Mouse (Mus musculus): Measurements from ENCODE around the gene Tmem63a. TPM values are rescaled to one million over a fixed set of nuclear protein-coding genes. Genes with fewer than 3 reads are reported as not detected.
"Not testable (repeated sequence)": the region's sequence is repeated elsewhere in the genome, so short reads cannot be mapped to it uniquely, and the experiment has no call there.

The Tmem63a gene
- total RNA-seq, 4 experiments from 2014 or later = 26.8 to 31.9 (median 30.4) TPM

GRCm38 (mm10) chr1:180957989-180958388, 15.8 kb downstream of the Tmem63a start:
- DNase-seq (ENCODE audit: low spot score in 2 of 2) = no peak

- DNase-seq (ENCODE audit: low spot score in 2 of 2) = no peak
Measured at GRCm38 (mm10) chr1:180958797-180959196, 16.7 kb downstream of the Tmem63a start.

- DNase-seq (ENCODE audit: low spot score in 2 of 2) = no peak
Measured at GRCm38 (mm10) chr1:180965786-180966185, 23.6 kb downstream of the Tmem63a start.

GRCm38 (mm10) chr1:180966542-180966941, 24.4 kb downstream of the Tmem63a start:
- DNase-seq (ENCODE audit: low spot score in 2 of 2) = no peak

- DNase-seq (ENCODE audit: low spot score in 2 of 2) = no peak
Measured at GRCm38 (mm10) chr1:180967261-180967660, 25.1 kb downstream of the Tmem63a start.

- DNase-seq (ENCODE audit: low spot score in 2 of 2) = peak in 1 of 2 experiments; percentile 53
Measured at GRCm38 (mm10) chr1:180972941-180973340, 30.8 kb downstream of the Tmem63a start.

GRCm38 (mm10) chr1:180974126-180974746, 32.1 kb downstream of the Tmem63a start:
- DNase-seq (ENCODE audit: low spot score in 2 of 2) = no peak

GRCm38 (mm10) chr1:180976110-180976679, 34.1 kb downstream of the Tmem63a start:
- DNase-seq (ENCODE audit: low spot score in 2 of 2) = no peak

- no peak for DNase-seq (ENCODE audit: low spot score in 2 of 2)
Measured at GRCm38 (mm10) chr1:180979484-180980251, 37.5 kb downstream of the Tmem63a start.

GRCm38 (mm10) chr1:180980464-180980863, 38.3 kb downstream of the Tmem63a start:
- no peak for DNase-seq (ENCODE audit: low spot score in 2 of 2)

- not testable (repeated sequence) for DNase-seq (ENCODE audit: low spot score in 2 of 2)
Measured at GRCm38 (mm10) chr1:180981298-180982046, 39.3 kb downstream of the Tmem63a start.

GRCm38 (mm10) chr1:180986701-180987100, 44.6 kb downstream of the Tmem63a start:
- no peak for DNase-seq (ENCODE audit: low spot score in 2 of 2)

- DNase-seq (ENCODE audit: low spot score in 2 of 2) = peak; percentile 35 to 59
Measured at GRCm38 (mm10) chr1:180987759-180988158, 45.6 kb downstream of the Tmem63a start.

- no peak for DNase-seq (ENCODE audit: low spot score in 2 of 2)
Measured at GRCm38 (mm10) chr1:180990671-180991070, 48.5 kb downstream of the Tmem63a start.

- no peak for DNase-seq (ENCODE audit: low spot score in 2 of 2)
Measured at GRCm38 (mm10) chr1:180992142-180992541, 50.0 kb downstream of the Tmem63a start.

- no peak for DNase-seq (ENCODE audit: low spot score in 2 of 2)
Measured at GRCm38 (mm10) chr1:181000501-181001092, 58.5 kb downstream of the Tmem63a start.

GRCm38 (mm10) chr1:181001217-181001616, 59.1 kb downstream of the Tmem63a start:
- DNase-seq (ENCODE audit: low spot score in 2 of 2) = no peak

GRCm38 (mm10) chr1:181001621-181002020, 59.5 kb downstream of the Tmem63a start:
- no peak for DNase-seq (ENCODE audit: low spot score in 2 of 2)

- DNase-seq (ENCODE audit: low spot score in 2 of 2) = no peak
Measured at GRCm38 (mm10) chr1:181003790-181004189, 61.6 kb downstream of the Tmem63a start.

GRCm38 (mm10) chr1:181005331-181005730, 63.2 kb downstream of the Tmem63a start:
- DNase-seq (ENCODE audit: low spot score in 2 of 2) = no peak

- DNase-seq (ENCODE audit: low spot score in 2 of 2) = no peak
Measured at GRCm38 (mm10) chr1:181007831-181008230, 65.7 kb downstream of the Tmem63a start.

All from left cerebral cortex, adult 8-10 months (tissue).